Mouse (Mus musculus) T-helper 17 cell (primary cell): ENCODE measurements at regions not wholly inside any gene's neighbourhood (a gene's known extent, or its start where the extent isn't known, plus 50 kb on each side); places are given as distances from the start of the nearest gene placed in this dataset.

Source experiments
- in situ Hi-C, 2 experiments: fragments of 300-600 bp; cut with MboI, MseI; formaldehyde crosslinking; loops; 1 replicate in 1 of 2; 2 replicates in 1 of 2; pipeline ENCODE4 v1.15.1; 2025; ENCODE audit warnings: high pct_unique_total_duplicates in 2 of 2

DNA sequence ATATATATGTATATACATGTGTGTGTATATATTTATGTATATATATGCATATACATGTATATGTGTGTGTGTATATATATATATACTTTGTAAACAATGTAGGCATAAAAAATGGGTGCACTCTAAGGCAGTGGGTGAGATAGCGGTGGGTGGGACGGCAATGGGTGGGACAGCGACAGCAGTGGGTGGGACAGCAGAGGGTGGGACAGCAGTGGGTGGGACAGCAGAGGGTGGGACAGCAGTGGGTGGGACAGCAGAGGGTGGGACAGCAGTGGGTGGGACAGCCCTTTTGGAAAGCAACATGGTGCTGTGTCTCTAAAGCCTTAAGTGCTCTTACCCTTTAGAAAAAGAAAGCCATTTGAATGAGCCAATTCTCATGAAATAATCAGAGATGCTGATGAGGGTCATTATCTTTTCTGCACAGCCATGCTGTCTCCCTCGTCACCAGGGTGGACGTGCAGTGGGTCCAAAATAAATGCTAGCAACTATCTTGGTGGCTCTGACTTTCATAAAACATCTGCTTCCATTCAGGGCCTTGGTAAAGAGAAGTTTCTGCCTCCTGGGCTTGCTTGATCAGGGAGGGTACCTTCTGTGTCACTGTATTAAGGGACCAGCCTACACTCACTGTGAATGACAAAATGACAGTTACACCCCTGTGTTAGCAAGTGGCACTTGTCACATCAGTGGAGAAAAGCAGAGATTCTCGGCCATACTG lies 119.3 kb upstream of the Slc44a1 start:
- in situ Hi-C loops, result no loop called here

DNA sequence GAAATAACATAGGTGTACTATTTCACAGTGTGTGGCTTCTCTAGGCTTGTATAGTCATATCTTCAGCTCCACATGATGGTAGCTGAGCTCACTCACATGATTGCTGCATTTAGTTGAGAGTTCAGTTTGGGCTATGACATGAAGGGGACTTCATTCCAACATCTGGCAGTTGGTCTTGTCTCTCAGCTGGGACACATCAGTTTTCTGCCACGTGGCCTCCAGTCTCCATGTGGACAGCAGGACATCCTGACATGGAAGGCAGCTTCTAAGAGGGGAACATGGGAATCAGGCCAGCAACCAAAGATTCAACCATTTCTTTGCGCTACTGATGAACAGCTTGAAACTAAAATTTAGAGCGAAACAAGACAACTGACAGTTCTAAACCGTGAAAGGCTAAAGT lies 121.2 kb upstream of the Slc44a1 start:
- in situ Hi-C loops, result no loop called here

DNA sequence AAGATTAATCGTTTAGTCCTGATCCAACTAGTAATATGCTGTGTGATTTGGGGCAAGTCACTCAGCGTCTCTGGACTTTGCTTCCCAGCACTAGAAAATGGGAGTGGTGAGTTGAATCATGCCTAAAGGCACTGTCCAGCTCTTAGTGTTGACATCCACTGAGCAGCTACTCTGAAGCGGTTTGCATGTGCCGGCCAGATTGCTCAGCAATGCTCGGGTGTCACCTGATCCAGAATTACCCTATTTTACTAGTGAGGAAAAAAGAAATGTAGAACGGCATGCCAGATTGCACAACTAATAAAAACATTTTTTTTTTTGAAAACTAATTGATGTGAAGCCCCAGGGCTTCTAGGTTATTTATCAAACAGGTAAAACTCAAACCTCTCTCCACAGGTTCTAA lies 122.0 kb upstream of the Slc44a1 start:
- in situ Hi-C loops, result no loop called here

DNA sequence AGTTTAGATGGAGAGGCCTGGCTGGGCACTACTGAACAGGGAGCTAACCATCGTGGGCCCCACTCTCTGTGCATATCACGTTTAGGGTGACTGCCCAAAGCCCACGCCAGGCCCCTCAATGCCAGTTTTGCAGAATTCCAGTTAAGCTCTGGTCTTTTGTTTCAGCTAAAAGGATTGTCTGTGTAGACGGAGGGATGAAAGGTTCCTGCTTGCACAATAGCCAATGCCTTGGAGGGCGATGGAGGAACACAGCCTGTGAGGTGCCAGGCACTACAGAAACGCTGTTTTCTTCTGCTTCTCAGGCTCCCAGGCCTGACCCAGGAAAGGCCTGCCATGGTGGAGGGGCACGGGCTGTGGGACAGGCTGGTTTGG lies 122.8 kb upstream of the Slc44a1 start:
- in situ Hi-C loops, result no loop called here

DNA sequence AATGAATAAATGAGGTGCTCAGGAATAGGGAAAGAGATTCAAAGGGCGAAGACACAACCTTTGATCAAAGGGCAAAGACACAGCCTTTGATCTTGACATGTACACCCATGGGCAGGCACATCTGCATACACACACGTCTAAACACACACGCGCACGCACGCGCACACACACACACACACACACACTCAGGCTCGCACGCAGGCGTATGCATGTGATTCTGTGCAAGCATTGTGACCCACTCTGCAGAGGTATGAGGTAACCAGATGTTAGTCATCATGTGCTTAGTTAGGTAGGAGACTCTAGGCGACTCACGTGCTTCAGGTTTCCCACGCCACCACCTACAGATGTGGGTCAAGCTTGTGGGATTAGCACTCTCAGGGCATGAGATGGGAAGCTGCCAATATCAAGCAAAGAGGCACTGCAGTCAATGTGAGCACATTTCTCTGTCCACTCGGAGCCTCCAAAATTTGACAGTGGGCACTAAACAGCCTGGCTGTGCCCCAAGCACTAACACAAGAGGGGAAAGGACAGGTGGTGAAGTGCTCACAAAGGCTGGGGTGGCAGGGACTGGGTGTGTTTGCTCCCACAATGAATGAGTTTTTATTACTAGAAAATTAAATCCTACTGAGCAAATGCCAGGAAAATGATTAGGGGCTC lies 123.3 kb upstream of the Slc44a1 start:
- in situ Hi-C loops, result no loop called here

DNA sequence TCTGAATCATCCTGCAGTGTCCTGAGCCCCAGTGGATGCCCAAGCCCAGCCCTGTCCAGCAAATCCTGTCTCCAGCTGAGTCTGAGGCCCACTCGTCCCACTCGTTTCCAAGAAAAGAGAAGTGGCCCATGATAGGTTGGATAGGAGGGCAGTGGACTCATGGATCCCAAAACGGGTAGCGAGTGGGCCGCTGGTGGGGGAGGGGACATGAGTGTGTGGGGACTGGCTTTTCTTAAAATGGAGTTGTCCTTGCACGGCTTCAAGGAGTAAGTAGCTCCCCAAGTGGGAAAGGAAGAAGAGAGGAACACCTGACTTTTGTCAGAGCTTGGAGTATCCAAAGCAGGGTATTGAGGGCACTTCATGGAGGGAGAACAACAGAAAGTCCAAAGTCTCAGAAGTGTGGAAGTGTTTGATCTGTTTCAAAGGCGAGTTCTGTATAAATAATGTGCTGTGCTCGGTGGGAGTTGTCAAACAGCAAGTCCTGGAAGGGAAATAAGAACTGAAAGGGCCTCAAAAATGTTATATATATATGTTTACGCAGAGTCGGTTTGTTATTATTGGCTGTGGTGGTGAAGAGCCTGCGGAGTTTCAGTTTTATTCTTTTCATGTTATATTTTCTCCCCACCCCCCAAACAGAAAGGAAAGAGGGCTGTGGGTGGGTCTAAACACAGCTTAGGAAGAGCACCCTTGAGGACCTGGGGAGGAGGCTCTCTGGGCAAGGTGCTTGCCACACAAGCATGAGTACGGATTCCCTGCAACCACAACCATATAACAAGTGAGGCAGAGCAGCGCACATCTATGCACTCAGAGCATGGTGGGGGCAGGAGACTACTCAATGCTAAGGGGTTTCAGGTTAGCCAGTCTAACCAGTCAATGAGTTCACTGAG lies 124.1 kb upstream of the Slc44a1 start:
- in situ Hi-C loops, result no loop called here

DNA sequence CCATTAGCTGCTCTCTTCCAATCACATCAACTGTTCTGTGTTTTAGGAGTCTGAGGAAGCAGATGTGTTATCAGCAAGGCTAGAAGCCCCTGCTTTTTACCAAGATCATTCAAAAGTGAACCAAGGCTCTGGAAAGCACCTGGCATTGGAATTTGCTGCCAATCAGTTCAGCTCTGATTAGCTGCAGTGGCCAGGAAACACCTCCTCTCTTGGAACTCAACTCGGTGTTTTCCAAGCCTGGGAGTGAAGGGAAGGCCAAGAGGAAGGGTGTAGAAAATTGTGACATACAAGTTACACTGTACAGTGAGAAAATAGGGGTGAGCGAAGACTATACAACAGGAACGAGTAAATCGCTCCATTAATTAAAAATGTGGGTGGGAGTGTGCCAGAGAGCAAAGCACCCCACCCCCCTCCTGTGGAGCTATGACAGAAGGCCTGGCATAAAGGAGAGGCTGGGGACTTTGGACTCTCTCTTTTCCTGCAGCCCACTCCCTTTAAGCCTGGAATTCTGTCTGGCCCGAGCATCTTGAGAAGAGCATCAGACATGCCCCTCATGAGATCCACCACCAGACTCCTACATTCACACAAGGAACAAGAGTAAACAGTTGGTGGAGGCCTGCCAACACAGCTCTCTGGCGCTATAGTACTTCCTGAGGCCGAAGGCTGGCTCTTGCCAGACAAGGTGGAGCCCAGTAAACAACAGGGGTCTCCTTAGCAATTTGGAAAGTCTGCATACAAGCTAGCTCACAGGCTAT lies 124.9 kb upstream of the Slc44a1 start:
- in situ Hi-C loops, result no loop called here

DNA sequence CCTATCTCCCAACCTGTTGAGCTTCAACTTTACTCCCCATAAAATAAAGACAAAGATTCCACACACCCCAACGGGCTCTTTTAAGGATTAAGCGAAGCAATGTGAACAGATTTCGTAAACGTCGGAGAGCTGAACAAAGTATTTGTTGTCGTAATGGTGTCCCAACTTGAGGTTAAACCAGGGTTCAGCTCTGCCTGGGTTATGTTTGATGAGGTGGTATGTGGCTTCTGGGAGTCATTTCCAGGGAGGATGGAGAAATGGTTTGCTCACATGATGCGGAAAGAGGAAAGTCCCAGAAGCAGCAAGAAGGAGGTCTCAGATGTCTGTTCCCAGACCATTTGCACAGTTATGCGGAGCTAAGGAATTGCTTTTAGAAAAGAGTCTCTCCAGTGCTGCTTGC lies 126.1 kb upstream of the Slc44a1 start:
- in situ Hi-C loops, result no loop called here

DNA sequence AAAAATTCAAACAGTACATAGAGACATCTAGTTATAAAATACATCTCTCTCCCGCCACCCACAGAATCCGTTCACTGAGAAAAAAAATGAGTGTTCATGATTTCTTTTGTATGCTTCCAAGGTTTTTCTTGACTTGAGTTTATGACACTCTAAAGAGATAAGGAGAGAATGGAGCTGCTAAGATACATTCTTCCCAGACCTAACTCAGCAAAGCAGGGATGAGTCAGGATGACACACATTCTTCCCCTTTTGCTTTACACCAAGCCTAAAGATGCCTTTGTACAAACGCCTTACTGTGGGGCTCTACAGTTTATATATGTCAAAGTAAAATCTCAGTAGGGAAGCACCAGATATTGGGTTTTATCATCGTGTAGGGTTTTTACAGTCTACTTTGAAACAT lies 133.1 kb upstream of the Slc44a1 start:
- in situ Hi-C loops, result loop anchor here in 1 of 2 experiments (5.0 kb wide), 1 partner anchor 50 kb away; no protein-coding TSS in a partner anchor

DNA sequence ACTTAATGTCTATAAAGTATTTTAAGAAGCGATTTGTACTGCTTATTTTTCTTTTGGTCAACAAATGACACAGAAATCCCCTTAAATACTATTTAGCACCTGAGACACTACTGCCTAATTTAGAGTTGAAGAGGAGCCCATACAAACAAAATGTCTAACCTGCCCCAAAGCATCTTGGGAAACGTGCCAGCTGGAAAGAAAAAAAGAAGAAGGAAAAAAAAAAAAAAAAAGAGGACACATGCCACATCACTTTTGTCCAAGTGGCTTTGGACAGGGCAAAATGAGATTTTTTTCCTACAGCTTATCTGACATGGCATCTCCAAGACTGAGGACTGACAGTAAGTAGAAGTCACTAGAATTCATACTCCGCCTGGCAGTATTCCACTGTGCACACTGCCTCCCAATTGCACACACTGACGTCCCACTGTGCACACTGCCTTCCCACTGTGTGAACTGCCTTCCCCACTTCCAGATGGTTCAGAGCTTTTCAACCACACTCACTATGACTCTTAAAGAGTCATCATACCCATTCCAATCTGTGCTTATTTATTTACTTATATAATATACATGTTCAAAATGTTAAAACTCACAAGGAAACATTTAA lies 135.3 kb upstream of the Slc44a1 start:
- in situ Hi-C loops, result loop anchor here in 1 of 2 experiments (5.0 kb wide), 1 partner anchor 52 kb away; no protein-coding TSS in a partner anchor

DNA sequence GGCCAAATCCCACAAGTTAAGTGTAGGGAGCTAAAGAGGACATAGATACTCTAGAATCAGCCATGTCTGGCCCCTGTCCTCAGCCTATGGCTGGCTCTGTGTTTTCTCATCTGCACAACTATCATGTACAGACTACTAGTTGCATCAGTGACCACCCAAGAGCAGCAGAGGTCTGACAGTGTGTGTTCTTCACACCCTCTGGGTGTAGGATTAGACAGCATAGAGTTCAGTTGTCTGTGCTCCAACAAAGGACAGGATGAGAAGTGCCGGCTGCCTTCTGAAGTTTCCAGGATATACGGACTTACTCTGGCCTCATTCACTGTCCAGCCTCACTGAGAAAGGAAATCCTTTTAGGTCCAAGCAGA lies 135.9 kb upstream of the Slc44a1 start:
- in situ Hi-C loops, result no loop called here

DNA sequence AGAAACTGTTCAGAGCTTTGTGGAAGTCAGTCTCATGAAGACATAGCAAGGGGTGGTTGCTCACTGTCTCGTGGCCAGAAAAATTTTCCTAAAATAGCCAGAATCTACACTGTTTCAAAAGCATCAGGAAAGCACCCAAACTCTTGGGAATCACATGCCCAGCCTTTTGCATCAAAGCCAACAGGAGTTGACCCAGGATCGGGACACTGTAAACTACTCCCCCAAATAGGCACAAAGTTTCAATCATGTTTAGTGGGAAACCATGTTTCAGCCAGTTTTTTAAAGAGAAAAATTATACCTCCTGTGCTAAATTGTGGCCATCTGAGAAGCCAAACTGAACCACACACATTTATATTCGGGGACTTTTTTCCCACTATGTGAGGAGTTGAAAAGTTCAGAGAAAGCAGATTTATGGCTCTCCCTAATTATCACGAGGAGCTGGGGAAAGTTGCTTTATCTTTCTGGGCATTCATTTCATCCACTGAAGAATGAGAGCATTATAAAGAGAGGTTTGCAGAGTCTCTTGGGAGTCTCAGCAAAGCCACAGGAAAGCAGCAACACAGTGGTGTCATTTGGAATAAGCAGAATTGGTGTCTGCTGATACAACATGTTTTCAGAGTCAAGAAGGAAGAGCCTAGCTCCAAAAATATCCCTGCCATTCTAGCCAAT lies 136.5 kb upstream of the Slc44a1 start:
- in situ Hi-C loops, result no loop called here

DNA sequence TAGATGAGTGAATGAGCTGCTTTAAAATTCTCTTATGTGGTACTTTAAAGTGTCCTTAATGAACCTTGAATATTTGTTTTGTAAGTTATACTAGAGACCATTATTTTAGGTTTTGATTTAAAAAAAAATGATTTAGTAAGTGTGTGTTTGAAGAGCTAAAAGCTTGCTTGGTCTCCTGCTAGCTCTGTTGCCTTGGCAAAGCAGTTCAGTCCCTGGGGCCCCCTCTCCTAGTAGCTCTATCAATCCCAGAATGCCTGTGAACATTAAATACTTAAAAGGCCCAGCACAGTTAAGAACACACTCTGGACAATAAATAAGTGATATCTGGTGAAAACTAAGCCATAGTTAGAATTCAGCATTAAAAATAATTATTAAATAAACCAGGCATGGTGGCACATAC lies 138.3 kb upstream of the Abca1 start:
- in situ Hi-C loops, result no loop called here

DNA sequence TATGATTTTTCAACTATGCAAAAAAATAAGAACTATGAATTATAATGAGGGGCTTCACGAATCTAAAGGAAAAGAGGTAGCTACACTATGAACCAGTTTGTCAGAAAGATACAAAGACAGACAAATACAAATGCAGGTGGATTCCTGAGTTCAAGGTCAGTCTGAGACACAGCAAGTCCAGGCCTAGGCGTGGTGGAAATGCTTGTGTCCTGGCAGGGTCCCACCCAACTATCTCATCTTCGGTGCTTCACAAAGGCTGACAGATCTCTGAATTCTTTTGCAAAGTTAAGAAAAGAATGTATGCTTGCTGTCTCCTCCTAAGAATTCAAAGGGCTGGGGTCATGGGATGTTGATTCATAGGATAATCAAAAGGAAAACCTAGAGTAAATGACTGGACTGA lies 132.9 kb upstream of the Abca1 start:
- in situ Hi-C loops, result no loop called here

DNA sequence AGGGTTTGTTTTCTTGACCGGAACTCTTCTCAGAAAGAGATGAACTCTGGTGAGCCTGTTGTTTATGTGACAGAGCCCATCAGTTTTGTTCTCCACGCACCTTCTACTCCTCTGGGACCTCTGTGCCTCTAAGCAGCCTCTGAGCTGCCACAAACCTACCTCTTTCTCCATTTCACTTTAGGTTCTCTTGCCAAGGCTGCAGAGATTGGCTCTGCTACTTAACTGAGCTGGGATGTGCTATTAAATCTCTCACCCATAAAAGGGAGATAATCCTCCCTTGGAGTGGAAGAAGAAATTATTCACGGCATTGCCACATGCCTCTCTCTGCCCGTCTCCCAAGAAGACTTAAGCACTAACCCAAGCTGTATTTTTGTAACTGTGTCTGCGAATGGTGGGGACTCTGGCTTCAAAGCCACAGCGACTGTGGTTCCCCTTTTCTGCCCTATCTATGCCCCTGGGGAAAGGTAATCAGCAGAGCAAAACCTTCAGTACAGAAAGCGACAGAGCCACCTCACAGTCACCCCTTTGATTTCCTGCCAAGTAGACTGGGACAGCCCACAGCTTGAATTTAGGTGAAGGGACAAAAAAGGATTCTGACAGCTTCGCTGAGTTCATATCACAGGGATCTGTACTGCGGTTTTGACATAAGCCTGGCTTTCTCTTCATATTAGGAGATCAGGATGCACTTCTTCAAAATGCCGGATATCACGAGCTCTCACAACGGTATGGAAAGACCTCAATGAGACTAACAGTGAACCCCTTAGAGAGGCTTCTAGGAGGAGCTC lies 118.2 kb upstream of the Abca1 start:
- in situ Hi-C loops, result no loop called here

DNA sequence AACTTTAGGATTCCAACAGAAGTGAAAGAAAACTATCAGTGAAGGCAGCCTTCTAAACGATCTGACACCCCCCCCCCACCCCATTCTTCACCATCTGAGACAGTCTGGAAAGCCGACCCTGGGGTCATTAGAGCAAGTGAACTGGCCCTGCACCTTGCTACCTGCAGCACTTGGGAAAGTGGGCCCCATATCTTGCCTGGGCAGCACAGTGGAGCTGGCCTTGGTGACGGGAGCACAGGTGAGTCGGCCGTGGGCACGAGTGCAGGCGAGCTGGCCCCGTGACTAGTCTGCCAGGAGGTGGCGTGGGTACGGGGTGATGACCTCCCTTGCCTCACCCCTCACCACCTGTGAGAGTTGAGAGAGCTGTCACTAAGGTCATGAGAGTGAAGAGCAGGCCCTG lies 110.7 kb upstream of the Abca1 start:
- in situ Hi-C loops, result loop anchor here in 1 of 2 experiments (5.0 kb wide), 1 partner anchor 97 kb away; no protein-coding TSS in a partner anchor

DNA sequence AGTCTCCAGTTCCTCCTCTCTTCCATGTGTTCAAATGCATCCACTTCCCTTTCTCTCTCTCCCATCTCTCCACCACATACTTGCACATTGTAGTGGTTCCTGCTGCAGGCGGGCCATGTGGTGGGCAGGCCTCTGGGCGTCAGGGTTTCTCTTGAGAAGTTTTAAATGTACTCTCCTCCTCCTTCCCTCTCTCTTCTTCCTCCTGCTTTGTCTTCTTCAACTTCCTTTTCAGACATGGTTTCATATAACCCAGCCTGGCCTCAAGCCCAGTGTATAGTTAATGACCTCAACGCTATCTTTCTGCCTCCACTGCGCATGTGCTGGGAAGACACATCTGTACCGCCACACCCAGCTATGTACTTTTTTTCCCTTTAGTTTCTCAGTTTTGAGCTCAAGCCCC lies 110.3 kb upstream of the Abca1 start:
- in situ Hi-C loops, result loop anchor here in 1 of 2 experiments (5.0 kb wide), 1 partner anchor 97 kb away; no protein-coding TSS in a partner anchor

DNA sequence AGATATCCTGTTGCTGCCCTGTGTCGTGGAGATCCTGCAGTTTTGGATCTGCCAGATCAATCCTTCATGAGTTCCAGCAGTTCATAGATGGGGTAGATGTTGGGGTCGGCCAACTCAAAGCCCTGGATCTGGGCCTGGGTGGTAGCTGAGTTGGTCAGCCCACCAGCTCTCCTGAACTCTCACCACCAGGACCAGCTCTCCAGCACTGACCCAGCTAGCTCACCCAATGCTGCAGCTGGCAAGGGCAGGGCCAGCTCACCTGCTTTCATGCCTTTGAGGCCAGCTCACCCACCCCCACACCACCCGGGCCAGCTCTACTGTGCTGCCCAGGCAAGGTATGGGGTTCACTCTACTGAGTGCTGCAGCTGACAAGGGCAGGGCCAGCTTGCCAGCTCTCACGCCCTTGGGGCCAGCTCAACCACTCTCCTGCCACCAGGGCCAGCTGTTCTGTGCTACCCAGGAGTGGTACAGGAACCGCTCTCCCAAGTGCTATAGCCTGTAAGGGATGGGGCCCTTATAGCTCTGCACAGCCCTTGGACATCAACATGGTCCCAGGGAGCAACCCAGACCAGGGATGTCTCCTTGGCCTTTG lies 109.7 kb upstream of the Abca1 start:
- in situ Hi-C loops, result no loop called here

DNA sequence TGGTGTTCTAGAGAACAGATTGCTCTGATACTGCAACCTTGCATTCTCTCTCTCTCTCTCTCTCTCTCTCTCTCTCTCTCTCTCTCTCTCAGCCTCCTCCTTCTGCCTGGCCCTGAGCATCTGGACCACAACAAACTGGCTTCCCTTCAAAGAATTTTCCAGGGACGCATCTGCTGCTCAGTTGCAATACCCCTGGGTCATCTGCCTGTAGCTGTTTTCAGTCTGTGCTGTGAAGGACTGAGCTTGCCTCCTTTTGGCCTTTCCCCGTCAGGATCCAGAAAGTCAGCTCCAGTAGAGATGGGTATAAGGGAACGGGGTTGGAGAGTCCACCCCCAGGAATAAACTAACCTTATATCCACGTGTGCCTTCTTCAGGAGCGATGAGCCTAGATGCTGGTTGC lies 105.2 kb upstream of the Abca1 start:
- in situ Hi-C loops, result no loop called here
